Mouse (Mus musculus): ENCODE data around the gene Kcng3. TPM values are rescaled to one million over a fixed set of nuclear protein-coding genes. Genes with fewer than 3 reads are reported as not detected.

Gene Kcng3
- total and polyA plus RNA-seq, 3 experiments, result 0.05 TPM; not detected in 2

GRCm38 (mm10) chr17:83539262-83540037 is 92.2 kb downstream of the Kcng3 start:
- H3K36me3 ChIP-seq (replicated peaks), result no peaks in the 10 kb centered on the region
- no peak for DNase-seq (ENCODE audit: low spot score)
- no peak for ATAC-seq (ENCODE audit: extremely low read depth, insufficient number of reproducible peaks, low FRiP score, poor library complexity, severe bottlenecking)
- no peak overlapping the region for H3K4me3 ChIP-seq (ENCODE audit: low read depth, low read length)
- H3K4me1 ChIP-seq (ENCODE audit: insufficient read depth, low read depth, low read length), result no peaks in the 10 kb centered on the region
- H3K27me3 ChIP-seq (ENCODE audit: insufficient read depth, low read length), result peaks cover 27% of the 10 kb centered on the region
- no peaks in the 10 kb centered on the region for H3K9me3 ChIP-seq (replicated peaks)
- no peak for TF ChIP-seq POLR2AphosphoS5 (IDR thresholded peaks at IDR 0.05; ENCODE audit: insufficient replicate concordance, low read depth, low read length)
- no peak for TF ChIP-seq CTCF (IDR thresholded peaks at IDR 0.05; ENCODE audit: low read depth, low read length)
- TF ChIP-seq GATA2 (IDR thresholded peaks at IDR 0.05; ENCODE audit: borderline replicate concordance, low read depth, low read length), result no peak
- no peak for TF ChIP-seq GATA1 (IDR thresholded peaks at IDR 0.05; ENCODE audit: borderline replicate concordance, low read length)
- no peak for TF ChIP-seq TAL1 (conservative IDR thresholded peaks at IDR 0.05; ENCODE audit: low read depth, low read length)

DNA sequence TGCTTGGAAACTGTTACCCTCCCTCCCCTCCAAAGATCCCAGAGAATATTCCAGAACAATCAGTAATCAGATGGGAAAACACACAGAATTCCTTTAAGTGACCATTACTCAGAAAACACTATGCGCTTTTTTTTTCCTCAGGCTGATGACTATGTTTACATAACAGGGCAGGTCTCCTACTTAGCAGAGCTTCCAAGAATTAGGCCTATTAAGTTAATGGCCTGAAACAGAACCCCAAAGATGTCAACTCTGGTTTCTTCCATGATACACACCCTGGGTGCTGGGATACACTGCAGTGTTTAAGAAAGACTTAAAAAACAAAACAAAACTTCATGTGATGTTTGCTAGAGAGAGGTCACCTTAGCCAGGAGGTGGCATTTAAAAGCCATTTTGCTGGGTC is 93.0 kb downstream of the Kcng3 start:
- no peak for ATAC-seq (ENCODE audit: extremely low read depth, insufficient number of reproducible peaks, low FRiP score, poor library complexity, severe bottlenecking)
- TF ChIP-seq TAL1 (conservative IDR thresholded peaks at IDR 0.05; ENCODE audit: low read depth, low read length) (no peak), GATA1 (IDR thresholded peaks at IDR 0.05; ENCODE audit: borderline replicate concordance, low read length) (no peak), CTCF (IDR thresholded peaks at IDR 0.05; ENCODE audit: low read depth, low read length) (no peak), GATA2 (IDR thresholded peaks at IDR 0.05; ENCODE audit: borderline replicate concordance, low read depth, low read length) (no peak), POLR2AphosphoS5 (IDR thresholded peaks at IDR 0.05; ENCODE audit: insufficient replicate concordance, low read depth, low read length) (no peak)

DNA sequence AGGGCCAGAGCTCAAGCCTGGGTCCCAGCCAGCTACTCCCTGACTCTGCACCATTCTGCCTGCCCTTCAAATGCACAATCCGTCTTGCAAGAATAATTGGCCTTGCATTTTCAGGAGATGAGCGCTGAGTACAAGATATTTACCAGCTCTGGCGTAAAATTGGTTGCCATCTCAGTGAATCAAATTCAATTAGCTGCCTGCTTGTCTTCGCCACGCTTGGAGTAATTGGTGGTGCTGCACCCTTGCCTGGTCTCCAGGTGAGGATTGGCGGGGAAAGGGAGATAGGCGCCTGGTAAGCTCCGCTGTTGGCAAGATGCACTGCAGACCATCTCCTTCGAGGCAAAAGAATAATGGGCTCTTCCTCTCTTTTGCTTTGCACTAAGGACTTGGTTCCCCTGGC is 93.6 kb downstream of the Kcng3 start:
- Histone ChIP-seq H3K9me3 (replicated peaks) (no peaks in the 10 kb centered on the region), H3K27me3 (ENCODE audit: insufficient read depth, low read length) (peaks cover 27% of the 10 kb centered on the region), H3K4me1 (ENCODE audit: insufficient read depth, low read depth, low read length) (no peaks in the 10 kb centered on the region), H3K36me3 (replicated peaks) (no peaks in the 10 kb centered on the region), H3K4me3 (ENCODE audit: low read depth, low read length) (no peak overlapping the region)
- DNase-seq (ENCODE audit: low spot score) (no peak), ATAC-seq (ENCODE audit: extremely low read depth, insufficient number of reproducible peaks, low FRiP score, poor library complexity, severe bottlenecking) (no peak)
- TF ChIP-seq GATA2 (IDR thresholded peaks at IDR 0.05; ENCODE audit: borderline replicate concordance, low read depth, low read length), result no peak
- no peak for TF ChIP-seq GATA1 (IDR thresholded peaks at IDR 0.05; ENCODE audit: borderline replicate concordance, low read length)
- TF ChIP-seq TAL1 (conservative IDR thresholded peaks at IDR 0.05; ENCODE audit: low read depth, low read length), result no peak
- TF ChIP-seq POLR2AphosphoS5 (IDR thresholded peaks at IDR 0.05; ENCODE audit: insufficient replicate concordance, low read depth, low read length), result no peak
- no peak for TF ChIP-seq CTCF (IDR thresholded peaks at IDR 0.05; ENCODE audit: low read depth, low read length)

More for the DNA sequence above, 93.0 kb downstream of the Kcng3 start:
- H3K36me3 ChIP-seq (replicated peaks), result no peaks in the 10 kb centered on the region
- no peak overlapping the region for H3K4me3 ChIP-seq (ENCODE audit: low read depth, low read length)
- no peak for DNase-seq (ENCODE audit: low spot score)
- no peaks in the 10 kb centered on the region for H3K9me3 ChIP-seq (replicated peaks)
- H3K27me3 ChIP-seq (ENCODE audit: insufficient read depth, low read length), result peaks cover 27% of the 10 kb centered on the region
- no peaks in the 10 kb centered on the region for H3K4me1 ChIP-seq (ENCODE audit: insufficient read depth, low read depth, low read length)

Other genes with a start within 250 kb of the Kcng3 start
- 122 and 140 TPM in 2 replicates for gene Cox7a2l, start 114.6 kb downstream of the Kcng3 start, total RNA-seq (2014; fragmentation: Nextera tagmentation)
- gene Cox7a2l, start 114.6 kb downstream of the Kcng3 start, total RNA-seq (2017), result 209 and 238 TPM in 2 replicates
- 13.6 and 41.3 TPM in 2 replicates for gene Cox7a2l, start 114.6 kb downstream of the Kcng3 start, polyA plus RNA-seq (2012)
- gene Mta3, start 74.3 kb upstream of the Kcng3 start, total RNA-seq (2014; fragmentation: Nextera tagmentation), result 169 and 179 TPM in 2 replicates
- gene Mta3, start 74.3 kb upstream of the Kcng3 start, total RNA-seq (2017), result 33.7 and 35.3 TPM in 2 replicates
- gene Mta3, start 74.3 kb upstream of the Kcng3 start, polyA plus RNA-seq (2012), result 114 and 126 TPM in 2 replicates
- 4.8 and 11.9 TPM in 2 replicates for gene Haao, start 216.1 kb upstream of the Kcng3 start, total RNA-seq (2014; fragmentation: Nextera tagmentation)
- 0.05 and 0.17 TPM in 2 replicates for gene Haao, start 216.1 kb upstream of the Kcng3 start, total RNA-seq (2017)
- 1.1 and 1.5 TPM in 2 replicates for gene Haao, start 216.1 kb upstream of the Kcng3 start, polyA plus RNA-seq (2012)

Data from G1E (cell line).